Mouse (Mus musculus): ENCODE results near the gene Pacsin3. TPM values are rescaled to one million over a fixed set of nuclear protein-coding genes. Genes with fewer than 3 reads are reported as not detected.
A peak's percentile ranks its signal among the peaks of the same experiment; 100 is the strongest.

Pacsin3 gene
- total and polyA plus RNA-seq, 3 experiments, result 3.4 to 6.7 TPM; not detected in 1

- Histone ChIP-seq H3K4me1 (ENCODE audit: control insufficient read depth in 1 of 2, insufficient read depth in 2 of 2, low read length in 2 of 2) (peaks cover 0 to 6% of the 10 kb centered on the region in 2 experiments; a peak in 2 of 4 replicates), H3K9me3 (replicated peaks; ENCODE audit: insufficient read depth, low read length) (no peaks in the 10 kb centered on the region), H3K27me3 (ENCODE audit: control insufficient read depth in 1 of 2, insufficient read depth in 2 of 2, low read length in 2 of 2) (no peaks in the 10 kb centered on the region), H3K79me2 (ENCODE audit: control insufficient read depth, insufficient read depth, low read length, poor library complexity) (no peaks in the 10 kb centered on the region), H3K36me3 (ENCODE audit: control insufficient read depth in 1 of 2, insufficient read depth in 2 of 2, low read length in 2 of 2) (peaks cover 0 to 3% of the 10 kb centered on the region in 2 experiments; a peak in 2 of 4 replicates), H3K27ac (ENCODE audit: control insufficient read depth, low read depth, low read length) (no peak overlapping the region), H3K9ac (ENCODE audit: control insufficient read depth, low read depth, low read length, poor library complexity, severe bottlenecking) (no peak overlapping the region), H3K4me3 (ENCODE audit: control insufficient read depth in 1 of 2, insufficient read depth in 1 of 2, low read depth in 2 of 2, low read length in 2 of 2) (no peak overlapping the region)
- TF ChIP-seq CHD2 (IDR thresholded peaks at IDR 0.05; ENCODE audit: low read length) (no peak), MYB (IDR thresholded peaks at IDR 0.05; ENCODE audit: low read depth, low read length) (no peak), ZKSCAN1 (IDR thresholded peaks at IDR 0.05; ENCODE audit: low read depth, low read length) (no peak), SMC3 (IDR thresholded peaks at IDR 0.05; ENCODE audit: low read depth, low read length) (no peak), ELF1 (IDR thresholded peaks at IDR 0.05; ENCODE audit: low read depth, low read length) (no peak), TBP (IDR thresholded peaks at IDR 0.05; ENCODE audit: low read depth, low read length) (no peak), CHD1 (IDR thresholded peaks at IDR 0.05; ENCODE audit: low read depth, low read length) (no peak), GATA1 (IDR thresholded peaks at IDR 0.05; ENCODE audit: low read depth, low read length) (no peak), ZMIZ1 (IDR thresholded peaks at IDR 0.05; ENCODE audit: low read depth, low read length) (no peak), RAD21 (IDR thresholded peaks at IDR 0.05; ENCODE audit: low read depth, low read length) (no peak), CTCF (IDR thresholded peaks at IDR 0.05 in 2 of 3, conservative IDR thresholded peaks at IDR 0.05 in 1 of 3; ENCODE audit: control insufficient read depth in 1 of 3, insufficient read depth in 1 of 3, low read depth in 2 of 3, low read length in 3 of 3, poor library complexity in 1 of 3, severe bottlenecking in 1 of 3) (no peak), HCFC1 (IDR thresholded peaks at IDR 0.05; ENCODE audit: low read depth, low read length) (no peak), POLR2AphosphoS2 (IDR thresholded peaks at IDR 0.05; ENCODE audit: low read length) (no peak)
- DNase-seq (ENCODE audit: low read depth, low spot score), result no peak
Observed at GRCm38 (mm10) chr2:91299156-91299555, 43.4 kb downstream of the Pacsin3 start.

- Histone ChIP-seq H3K4me1 (ENCODE audit: control insufficient read depth in 1 of 2, insufficient read depth in 2 of 2, low read length in 2 of 2) (peaks cover 0 to 6% of the 10 kb centered on the region in 2 experiments; a peak in 2 of 4 replicates), H3K79me2 (ENCODE audit: control insufficient read depth, insufficient read depth, low read length, poor library complexity) (no peaks in the 10 kb centered on the region), H3K9ac (ENCODE audit: control insufficient read depth, low read depth, low read length, poor library complexity, severe bottlenecking) (no peak overlapping the region), H3K9me3 (replicated peaks; ENCODE audit: insufficient read depth, low read length) (no peaks in the 10 kb centered on the region), H3K4me3 (ENCODE audit: control insufficient read depth in 1 of 2, insufficient read depth in 1 of 2, low read depth in 2 of 2, low read length in 2 of 2) (no peak overlapping the region), H3K36me3 (ENCODE audit: control insufficient read depth in 1 of 2, insufficient read depth in 2 of 2, low read length in 2 of 2) (peaks cover 0 to 3% of the 10 kb centered on the region in 2 experiments; a peak in 2 of 4 replicates), H3K27me3 (ENCODE audit: control insufficient read depth in 1 of 2, insufficient read depth in 2 of 2, low read length in 2 of 2) (no peaks in the 10 kb centered on the region), H3K27ac (ENCODE audit: control insufficient read depth, low read depth, low read length) (no peak overlapping the region)
- TF ChIP-seq SMC3 (IDR thresholded peaks at IDR 0.05; ENCODE audit: low read depth, low read length), result peak; percentile 28; the same call in 1 of the 2 replicates
- TF ChIP-seq NRF1 (IDR thresholded peaks at IDR 0.05; ENCODE audit: insufficient read depth, low read depth, low read length, poor library complexity, severe bottlenecking), result no peak
- TF ChIP-seq CTCF (IDR thresholded peaks at IDR 0.05 in 2 of 3, conservative IDR thresholded peaks at IDR 0.05 in 1 of 3; ENCODE audit: control insufficient read depth in 1 of 3, insufficient read depth in 1 of 3, low read depth in 2 of 3, low read length in 3 of 3, poor library complexity in 1 of 3, severe bottlenecking in 1 of 3), result peak in 1 of 3 experiments; percentile 6; a peak in 1 of 6 replicates
- peak; percentile 7 for TF ChIP-seq RAD21 (IDR thresholded peaks at IDR 0.05; ENCODE audit: low read depth, low read length)
- TF ChIP-seq USF2 (IDR thresholded peaks at IDR 0.05; ENCODE audit: borderline replicate concordance in 1 of 2, insufficient read depth in 1 of 2, low read depth in 1 of 2, low read length in 2 of 2), result no peak
- no peak for DNase-seq (ENCODE audit: low read depth, low spot score)
Observed at GRCm38 (mm10) chr2:91300784-91301183, 45.0 kb downstream of the Pacsin3 start.
